Mouse (Mus musculus) heart, adult 2 months (tissue): ENCODE results near the gene Pik3r2.

ENCODE experiments used
- CTCF ChIP-seq: fragments of 200-600 bp; IDR thresholded peaks from 2 replicates; pipeline ENCODE4 v1.8.1; 2022; ENCODE audit warnings: antibody characterized with exemption, mild to moderate bottlenecking, moderate library complexity
- EP300 ChIP-seq: fragments of 200-500 bp; IDR thresholded peaks from 2 replicates; pipeline ENCODE4 v1.6.1; 2011; ENCODE audit warnings: low read depth, low read length, control low read depth; ENCODE audit not compliant: insufficient read depth

GRCm38 (mm10) chr8:70823802-70824201 lies 47.3 kb upstream of the Pik3r2 start:
- TF ChIP-seq EP300 (no peak), CTCF (no peak)
